Mouse (Mus musculus) small intestine, adult 2 months (tissue): ENCODE results near the gene Pgs1. TPM values are rescaled to one million over a fixed set of nuclear protein-coding genes. Genes with fewer than 3 reads are reported as not detected.

Experiments
- H3K27ac ChIP-seq: fragments of 200-500 bp; 2 replicates; pipeline ENCODE4 v1.5.1; 2012; ENCODE audit warnings: low read depth, low read length, control low read depth, inconsistent platforms; ENCODE audit not compliant: insufficient read depth
- H3K27me3 ChIP-seq: fragments of 200-500 bp; 2 replicates; pipeline ENCODE4 v1.6.1; 2012; ENCODE audit warnings: mild to moderate bottlenecking, moderate library complexity, low read length, inconsistent platforms; ENCODE audit not compliant: control insufficient read depth, insufficient read depth
- H3K36me3 ChIP-seq: fragments of 200-500 bp; 2 replicates; pipeline ENCODE4 v1.6.1; 2012; ENCODE audit warnings: mild to moderate bottlenecking, low read length, control low read depth, inconsistent platforms; ENCODE audit not compliant: control insufficient read depth, insufficient read depth
- H3K4me1 ChIP-seq: fragments of 200-500 bp; 2 replicates; pipeline ENCODE4 v1.6.1; 2012; ENCODE audit warnings: low read length, inconsistent platforms, mixed read lengths; ENCODE audit not compliant: control insufficient read depth, insufficient read depth, insufficient read length
- H3K4me3 ChIP-seq: fragments of 200-500 bp; 2 replicates; pipeline ENCODE4 v1.5.1; 2012; ENCODE audit warnings: low read depth, mild to moderate bottlenecking, control low read depth, inconsistent platforms, low read length, moderate library complexity
- CTCF ChIP-seq: fragments of 200-500 bp; IDR thresholded peaks from 2 replicates; pipeline ENCODE4 v1.5.1; 2012; ENCODE audit warnings: low read depth, mild to moderate bottlenecking, control low read depth, inconsistent platforms, low read length, moderate library complexity, mixed read lengths; ENCODE audit not compliant: insufficient replicate concordance, insufficient read length; ENCODE audit errors: extremely low read depth
- POLR2A ChIP-seq: fragments of 200-500 bp; IDR thresholded peaks from 2 replicates; pipeline ENCODE4 v1.6.1; 2012; ENCODE audit warnings: low read depth, mild to moderate bottlenecking, control low read depth, inconsistent platforms, low read length, moderate library complexity
- WGBS: fragments of 180-500 bp; shearing (Covaris S2); methylation state at CpG from one replicate; pipeline ENCODE4 v1.1.7; 2018; 5-methylcytosine and 5-hydroxymethylcytosine counted together
- polyA plus RNA-seq: library from polyadenylated mRNA; depleted of rRNA; stranded (reverse); fragments of >200 nt; gene quantifications from 2 replicates; pipeline ENCODE4 v1.2.3, GENCODE M21; 2012

The Pgs1 gene
- polyA plus RNA-seq, 1 experiment, result 35.0 TPM

DNA sequence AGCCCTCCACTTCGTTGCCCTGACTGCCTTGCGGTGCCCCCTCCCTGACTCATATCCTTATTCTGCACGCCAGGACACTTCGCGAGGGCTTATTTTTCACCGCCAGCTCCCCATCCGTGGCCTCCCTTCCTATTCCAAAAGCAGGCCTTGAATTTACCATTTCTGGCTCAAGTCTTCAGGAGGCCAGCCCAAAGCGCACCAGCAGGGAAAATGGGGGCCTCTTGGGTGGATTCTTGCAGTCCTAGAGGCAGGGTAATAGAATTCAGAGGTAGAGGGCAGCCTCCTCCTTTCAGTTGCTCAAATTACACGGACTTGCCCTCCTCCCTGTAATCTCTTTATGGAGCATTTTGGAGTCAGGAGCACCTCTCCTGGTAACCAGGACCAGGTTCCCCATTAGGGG, 22.2 kb upstream of the Pgs1 start:
- peak overlapping the region; percentile 55 for H3K4me3 ChIP-seq
- H3K27me3 ChIP-seq, result no peaks in the 10 kb centered on the region
- H3K27ac ChIP-seq, result peak overlapping the region; percentile 70
- 23% methylated on average over 9 of the region's 9 CpGs for WGBS
- H3K36me3 ChIP-seq, result peaks cover 23% of the 10 kb centered on the region
- H3K4me1 ChIP-seq, result peaks cover 42% of the 10 kb centered on the region
- no peak for TF ChIP-seq CTCF

DNA sequence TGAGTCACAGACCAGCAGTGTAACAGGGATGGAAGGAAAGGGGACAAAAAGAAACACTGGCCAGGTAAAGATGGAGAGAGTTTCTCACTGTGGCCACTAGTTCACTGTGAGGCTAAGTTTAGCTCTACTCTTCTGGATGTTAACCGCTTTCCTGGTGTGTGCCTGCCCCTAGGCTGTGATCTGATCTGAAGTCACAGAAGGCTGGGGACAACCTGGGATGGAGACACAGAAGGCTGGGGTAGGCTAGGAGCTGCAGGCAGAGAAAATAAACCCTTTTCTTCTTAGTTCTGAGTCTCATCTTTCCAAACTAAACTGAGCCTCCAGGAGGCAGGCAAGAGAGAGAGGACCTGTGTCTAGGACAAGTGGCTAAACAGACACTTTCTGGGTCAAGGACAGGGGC, 21.8 kb upstream of the Pgs1 start:
- WGBS, result 66% methylated on average over 1 of the region's 1 CpGs
- H3K4me1 ChIP-seq, result peaks cover 42% of the 10 kb centered on the region

DNA sequence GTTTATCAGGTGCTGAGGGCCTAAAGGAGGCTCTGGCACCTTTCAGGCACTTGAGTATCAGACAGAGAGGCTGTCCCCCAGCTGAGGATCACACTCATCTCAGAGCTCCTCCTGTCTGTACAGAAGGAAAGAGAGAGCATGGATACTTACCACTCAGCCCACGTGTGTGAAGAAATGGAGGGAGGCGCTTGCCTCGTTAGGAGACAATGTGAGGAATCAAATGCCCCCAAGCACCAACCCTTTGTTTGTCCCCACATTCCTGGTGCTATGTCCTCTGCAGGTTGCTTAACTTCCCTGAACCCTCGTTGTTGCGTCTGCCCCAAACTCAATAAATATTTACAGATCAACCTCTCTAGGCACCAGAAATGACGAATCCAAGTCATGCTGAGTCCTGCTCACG, 21.0 kb upstream of the Pgs1 start:
- TF ChIP-seq POLR2A (no peak), CTCF (no peak)
- peaks cover 39% of the 10 kb centered on the region for H3K4me1 ChIP-seq
- no peaks in the 10 kb centered on the region for H3K27me3 ChIP-seq
- peaks cover 23% of the 10 kb centered on the region for H3K36me3 ChIP-seq
- WGBS, result 78% methylated on average over 7 of the region's 7 CpGs
- no peak overlapping the region for H3K4me3 ChIP-seq
- H3K27ac ChIP-seq, result no peak overlapping the region

More for the DNA sequence above, 21.8 kb upstream of the Pgs1 start:
- peak overlapping the region; percentile 70; the same call in 1 of the 2 replicates for H3K27ac ChIP-seq
- no peaks in the 10 kb centered on the region for H3K27me3 ChIP-seq
- no peak overlapping the region for H3K4me3 ChIP-seq
- H3K36me3 ChIP-seq, result peaks cover 23% of the 10 kb centered on the region
- no peak for TF ChIP-seq POLR2A
- TF ChIP-seq CTCF, result no peak

DNA sequence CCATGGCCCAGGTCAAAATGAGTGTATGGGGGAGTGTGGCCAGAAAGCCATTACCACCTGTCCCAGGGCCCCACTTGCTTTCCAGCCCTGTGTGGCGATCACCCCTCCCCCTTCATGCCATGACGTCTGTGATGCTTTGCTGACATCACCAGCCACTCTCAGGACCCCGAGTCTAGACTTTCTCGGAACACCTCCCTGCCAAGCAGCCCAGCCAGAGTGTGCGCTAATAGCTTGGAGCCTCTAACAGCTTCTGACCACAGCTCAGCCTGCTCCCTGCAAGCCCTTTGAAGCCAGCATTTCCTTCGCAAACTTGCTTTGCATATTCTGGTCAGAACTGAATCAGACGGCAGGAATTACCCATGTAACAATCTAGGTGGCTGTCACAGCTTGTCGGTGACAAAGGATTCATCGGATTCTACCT, 20.5 kb upstream of the Pgs1 start:
- TF ChIP-seq POLR2A (no peak), CTCF (no peak)
- H3K4me1 ChIP-seq, result peaks cover 39% of the 10 kb centered on the region
- no peak overlapping the region for H3K27ac ChIP-seq
- 0 out of 2 replicates have a peak overlapping the region, but pooled peaks have one; percentile 3 for H3K4me3 ChIP-seq
- peaks cover 23% of the 10 kb centered on the region for H3K36me3 ChIP-seq
- no peaks in the 10 kb centered on the region for H3K27me3 ChIP-seq
- 68% methylated on average over 9 of the region's 9 CpGs for WGBS

DNA sequence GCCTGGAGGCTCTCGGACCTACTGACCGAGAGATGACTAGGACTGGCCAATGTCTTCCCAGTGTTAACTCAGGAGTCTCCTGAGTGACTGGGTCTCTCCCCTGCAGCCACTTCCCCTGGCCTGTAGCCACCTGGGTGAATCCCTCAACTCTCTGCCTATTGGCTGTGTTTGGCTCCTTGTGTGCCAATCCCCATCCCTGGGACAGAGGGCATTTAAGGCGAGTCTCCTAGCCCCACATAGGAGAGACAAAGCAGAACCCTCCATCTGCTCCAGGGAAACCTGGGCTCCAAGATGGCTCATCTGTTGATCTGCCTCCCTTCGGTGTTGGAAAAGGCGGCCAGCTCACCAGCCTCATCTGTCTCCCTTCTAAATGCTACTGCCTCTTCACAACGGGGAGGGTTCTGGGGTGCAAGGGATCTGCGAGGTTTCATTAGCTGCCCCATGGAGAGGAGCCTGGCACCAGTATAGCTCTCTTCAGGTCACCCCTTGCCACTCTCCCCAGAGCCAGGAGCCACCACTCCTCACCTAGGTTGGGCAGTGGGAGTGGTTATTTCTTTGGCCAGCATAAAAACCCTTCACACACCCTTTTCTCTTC, 19.5 kb upstream of the Pgs1 start:
- 84% methylated on average over 7 of the region's 7 CpGs for WGBS
- peaks cover 23% of the 10 kb centered on the region for H3K36me3 ChIP-seq
- TF ChIP-seq CTCF (no peak), POLR2A (no peak)
- H3K4me3 ChIP-seq, result peak overlapping the region; percentile 87
- H3K4me1 ChIP-seq, result peaks cover 44% of the 10 kb centered on the region
- H3K27ac ChIP-seq, result no peak overlapping the region
- H3K27me3 ChIP-seq, result no peaks in the 10 kb centered on the region

DNA sequence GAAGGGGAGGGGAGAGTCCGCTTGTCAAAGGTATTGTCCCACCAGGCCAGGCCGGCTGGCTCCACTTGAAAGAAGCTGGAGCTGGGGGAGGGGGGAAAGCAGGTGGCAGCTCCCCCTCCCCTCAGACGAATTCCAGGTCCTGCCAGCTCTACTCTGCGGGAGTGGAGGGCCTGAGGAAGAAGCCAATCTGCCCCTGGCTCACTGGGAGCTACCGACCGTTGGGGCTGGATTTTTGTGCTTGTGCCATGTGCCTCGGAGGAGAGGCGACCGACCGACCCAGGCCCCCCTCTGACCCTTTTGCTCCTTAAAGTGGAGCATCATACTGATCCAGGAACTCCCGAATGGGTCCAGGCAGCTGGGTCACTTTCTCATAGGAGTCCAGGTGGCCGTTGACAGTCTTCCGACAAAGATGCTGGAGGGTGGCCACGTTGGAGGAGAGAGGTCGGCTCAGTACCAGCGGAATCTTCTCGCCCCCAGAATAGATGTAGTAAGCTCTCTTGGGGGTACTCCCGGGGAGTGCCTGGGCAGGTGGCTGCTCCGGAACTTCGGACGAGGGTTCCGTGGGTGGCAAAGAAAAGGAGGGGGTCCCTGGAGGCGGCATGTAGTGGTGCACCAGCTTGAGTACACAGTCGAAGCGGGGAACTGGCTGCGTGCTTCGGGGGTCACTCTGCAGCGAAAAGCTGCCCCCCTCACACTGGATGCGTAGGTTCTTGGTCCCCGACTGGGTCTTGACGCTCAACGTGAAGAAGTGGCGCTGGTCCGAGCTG, 18.7 kb upstream of the Pgs1 start:
- 59% methylated on average over 34 of the region's 34 CpGs for WGBS
- Histone ChIP-seq H3K36me3 (peaks cover 23% of the 10 kb centered on the region), H3K27me3 (no peaks in the 10 kb centered on the region), H3K27ac (peak overlapping the region; percentile 93; the same call in 1 of the 2 replicates), H3K4me3 (peak overlapping the region; percentile 87), H3K4me1 (peaks cover 41% of the 10 kb centered on the region)
- no peak for TF ChIP-seq CTCF
- no peak for TF ChIP-seq POLR2A

DNA sequence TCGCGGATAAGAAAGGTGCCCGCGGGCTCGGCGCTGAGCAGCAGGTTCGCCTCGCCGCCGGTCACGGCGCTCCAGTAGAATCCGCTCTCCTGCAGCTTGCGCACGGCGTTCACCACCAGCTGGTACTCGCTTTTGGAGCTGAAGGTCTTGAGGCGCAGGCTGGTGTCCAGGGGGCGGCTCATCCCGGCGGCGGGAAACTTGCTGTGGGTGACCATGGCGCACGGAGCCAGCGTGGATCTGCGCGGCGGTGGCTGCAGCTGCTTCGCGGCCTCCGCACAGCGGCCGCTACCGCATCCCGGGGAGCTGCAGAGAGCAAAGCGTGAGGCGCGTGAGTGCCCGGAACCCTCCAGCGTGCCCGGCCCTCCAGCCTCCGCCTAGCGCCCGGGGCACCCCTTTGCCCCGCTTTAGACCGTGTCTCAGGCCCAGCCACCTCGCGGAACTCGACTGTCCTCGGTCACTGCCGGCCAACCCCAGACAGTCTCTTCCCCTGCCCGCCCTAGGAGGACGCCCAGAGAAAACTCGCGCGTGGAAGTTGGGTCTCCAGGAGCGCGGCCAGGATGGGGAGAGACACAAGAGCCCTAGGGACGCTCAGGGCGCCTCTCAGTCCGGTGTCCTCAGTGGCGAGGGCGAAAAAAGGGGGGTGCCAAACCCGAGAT, 17.9 kb upstream of the Pgs1 start:
- Histone ChIP-seq H3K27me3 (no peaks in the 10 kb centered on the region), H3K4me3 (peak overlapping the region; percentile 87), H3K27ac (peak overlapping the region; percentile 93), H3K36me3 (peaks cover 23% of the 10 kb centered on the region), H3K4me1 (peaks cover 36% of the 10 kb centered on the region)
- 2% methylated on average over 64 of the region's 64 CpGs for WGBS
- no peak for TF ChIP-seq CTCF
- no peak for TF ChIP-seq POLR2A
